Mouse (Mus musculus) adrenal gland, postnatal 4 days (tissue): Measurements from ENCODE around the gene Smagp. TPM values are rescaled to one million over a fixed set of nuclear protein-coding genes. Genes with fewer than 3 reads are reported as not detected.
A peak's percentile ranks its signal among the peaks of the same experiment; 100 is the strongest.
"Not testable (repeated sequence)": the region's sequence is repeated elsewhere in the genome, so short reads cannot be mapped to it uniquely, and the experiment has no call there.

Experiments
- DNase-seq, 2 experiments: peaks; one replicate each; pipeline ENCODE4 v3.0.0; 2021 to 2022; ENCODE audit warnings: low spot score in 2 of 2, mixed read lengths in 2 of 2
- total RNA-seq, 2 experiments: library from RNA; stranded (reverse); gene quantifications; 2 replicates each; pipeline ENCODE4 v1.2.3; 2021

Gene Smagp
- total RNA-seq, 2 experiments from 2014 or later: 26.7 to 34.3 TPM

GRCm38 (mm10) chr15:100628797-100629196 lies 7.9 kb downstream of the Smagp start:
- DNase-seq: no peak

GRCm38 (mm10) chr15:100627774-100628370 lies 8.9 kb downstream of the Smagp start:
- no peak for DNase-seq

GRCm38 (mm10) chr15:100627287-100627686 lies 9.5 kb downstream of the Smagp start:
- no peak for DNase-seq

- no peak for DNase-seq
These were observed 12.3 kb downstream of the Smagp start for GRCm38 (mm10) chr15:100624435-100624834.

GRCm38 (mm10) chr15:100623754-100624153 lies 13.0 kb downstream of the Smagp start:
- no peak for DNase-seq

- no peak for DNase-seq
These were observed 14.6 kb downstream of the Smagp start for GRCm38 (mm10) chr15:100622164-100622563.

- not testable (repeated sequence) for DNase-seq
These were observed 15.1 kb downstream of the Smagp start for GRCm38 (mm10) chr15:100621671-100622070.

- no peak for DNase-seq
These were observed 17.5 kb downstream of the Smagp start for GRCm38 (mm10) chr15:100619200-100619599.

- DNase-seq: no peak
These were observed 20.5 kb downstream of the Smagp start for GRCm38 (mm10) chr15:100616221-100616620.

GRCm38 (mm10) chr15:100615825-100616220 lies 20.9 kb downstream of the Smagp start:
- DNase-seq: peak; percentile 87 to 90

GRCm38 (mm10) chr15:100614996-100615824 lies 21.5 kb downstream of the Smagp start, which contains the start of gene Dazap2:
Gene Dazap2 (plus strand): TSS chr15:100615349.
- DNase-seq: peak; percentile 96 to 99

- peak; percentile 33 to 45 for DNase-seq
These were observed 22.3 kb downstream of the Smagp start for GRCm38 (mm10) chr15:100614218-100614995.

- peak; percentile 47 to 62 for DNase-seq
These were observed 23.2 kb downstream of the Smagp start for GRCm38 (mm10) chr15:100613584-100613983.

- no peak for DNase-seq
These were observed 24.3 kb downstream of the Smagp start for GRCm38 (mm10) chr15:100612432-100612831.

- DNase-seq: no peak
These were observed 24.8 kb downstream of the Smagp start for GRCm38 (mm10) chr15:100611951-100612350.

- not testable (repeated sequence) for DNase-seq
These were observed 30.1 kb downstream of the Smagp start for GRCm38 (mm10) chr15:100606677-100607076.

GRCm38 (mm10) chr15:100601669-100602068 lies 35.1 kb downstream of the Smagp start:
- DNase-seq: no peak

- no peak for DNase-seq
These were observed 36.0 kb downstream of the Smagp start for GRCm38 (mm10) chr15:100600696-100601272.

- peak; percentile 52 to 62 for DNase-seq
These were observed 36.6 kb downstream of the Smagp start for GRCm38 (mm10) chr15:100600047-100600695.

- no peak for DNase-seq
These were observed 37.3 kb downstream of the Smagp start, which contains the start of gene Pou6f1 for GRCm38 (mm10) chr15:100599276-100600046. Gene Pou6f1 (minus strand): TSS chr15:100599984.
